Mouse (Mus musculus) thymus, adult 2 months (tissue): ENCODE data around the gene Olfr1045.

Experiments
- CTCF ChIP-seq: fragments of 200-500 bp; IDR thresholded peaks from 2 replicates; pipeline ENCODE4 v1.5.1; 2012; ENCODE audit warnings: mild to moderate bottlenecking, control low read depth, low read length, moderate library complexity, borderline replicate concordance; ENCODE audit not compliant: control insufficient read depth, poor library complexity, insufficient read depth; ENCODE audit errors: extremely low read depth
- POLR2A ChIP-seq: fragments of 200-500 bp; IDR thresholded peaks from 2 replicates; pipeline ENCODE4 v1.6.1; 2012; ENCODE audit warnings: mild to moderate bottlenecking, low read length, control low read depth, moderate library complexity; ENCODE audit not compliant: control insufficient read depth, poor library complexity, insufficient read depth; ENCODE audit errors: extremely low read depth

GRCm38 (mm10) chr2:86240189-86240588, 37.4 kb upstream of the Olfr1045 start, which contains the start of gene Olfr1048:
- TF ChIP-seq CTCF = no peak
- no peak for TF ChIP-seq POLR2A
